Comparison of ENCODE assay signal across 12 mouse cellular contexts in genomic region chr19:47891562-47892312, GRCm38 (mm10). TPM values are rescaled to one million over a fixed set of nuclear protein-coding genes. Genes with fewer than 3 reads are reported as not detected.
DNase-seq lines count a peak whose midpoint lies in the region; ATAC-seq and TF ChIP-seq lines count a peak whose summit lies in the region.
"Had no signal": no experiment of that assay in that cellular context is flagged by ENCODE, and none has a peak within 500 bp of the region (broad histone marks: within the 10 kb centered on the region; RNA-seq: fewer than 3 reads in every experiment).

No protein-coding gene starts in this region.

- no peaks in the 10 kb centered on the region for H3K9me3 ChIP-seq in forebrain, embryonic 14.5 days (replicated peaks; ENCODE audit: control insufficient read depth, low read length)
- H3K9me3 ChIP-seq: midbrain, embryonic 12.5 days had no signal

- H3K9ac ChIP-seq in forebrain, embryonic 14.5 days (ENCODE audit: low read length) = no peak overlapping the region
- H3K9ac ChIP-seq: midbrain, embryonic 12.5 days had no signal

- no peaks in the 10 kb centered on the region; the same call in 1 of the 2 replicates for H3K4me1 ChIP-seq in testis, adult 2 months (ENCODE audit: control insufficient read depth, insufficient read depth, low read length)
- H3K4me1 ChIP-seq in forebrain, embryonic 14.5 days (ENCODE audit: control insufficient read depth, insufficient read depth, low read length) = no peaks in the 10 kb centered on the region
- H3K4me1 ChIP-seq: midbrain, embryonic 12.5 days had no signal

- no peaks in the 10 kb centered on the region for H3K36me3 ChIP-seq in testis, adult 2 months (ENCODE audit: control insufficient read depth, insufficient read depth, low read length)
- peaks cover 26% of the 10 kb centered on the region for H3K36me3 ChIP-seq in forebrain, embryonic 14.5 days (ENCODE audit: control insufficient read depth, insufficient read depth, low read length)

- no peak overlapping the region for H3K4me2 ChIP-seq in forebrain, embryonic 14.5 days (ENCODE audit: low read length)
- H3K4me2 ChIP-seq: midbrain, embryonic 12.5 days had no signal

- DNase-seq in testis, postnatal 14 days (ENCODE audit: low spot score) = no peak
- peak; percentile 49 to 51 for DNase-seq in heart, postnatal 36 days
- peak; percentile 52 to 70 for DNase-seq in kidney, postnatal 36 days
- DNase-seq in forebrain, embryonic 14.5 days (ENCODE audit: low spot score) = no peak
- no peak for DNase-seq in layer of hippocampus, postnatal 10 days (ENCODE audit: low spot score in 2 of 2)
- no peak for DNase-seq in cerebellum, postnatal 10 days
- DNase-seq in frontal cortex, postnatal 25 days (ENCODE audit: low spot score in 2 of 2) = no peak
- DNase-seq: gastrocnemius, postnatal 14 days had no signal

- TF ChIP-seq POLR2A in testis, adult 2 months (IDR thresholded peaks at IDR 0.05; ENCODE audit: control insufficient read depth, low read depth, low read length) = no peak

- intact Hi-C loops in heart, postnatal 36 days (cut with DNase I) = no loop called here

- peak overlapping the region; percentile 9; the same call in 1 of the 2 replicates for H3K27ac ChIP-seq in testis, adult 2 months (ENCODE audit: control insufficient read depth, insufficient read depth, low read depth, low read length)
- no peak overlapping the region for H3K27ac ChIP-seq in forebrain, embryonic 14.5 days (ENCODE audit: low read depth, low read length)
- H3K27ac ChIP-seq: midbrain, embryonic 12.5 days had no signal

- no peak for TF ChIP-seq CTCF in testis, adult 2 months (IDR thresholded peaks at IDR 0.05; ENCODE audit: control insufficient read depth, insufficient read depth, insufficient replicate concordance, low read depth, low read length)

- no peak for ATAC-seq in forebrain, embryonic 14.5 days

- 86% methylated on average over 11 of the region's 11 CpGs for WGBS in forebrain, embryonic 14.5 days

- H3K27me3 ChIP-seq in testis, adult 2 months (ENCODE audit: control insufficient read depth, insufficient read depth, low read length) = no peaks in the 10 kb centered on the region
- no peaks in the 10 kb centered on the region for H3K27me3 ChIP-seq in forebrain, embryonic 14.5 days (replicated peaks; ENCODE audit: control insufficient read depth, insufficient read depth, low read length)
- H3K27me3 ChIP-seq: midbrain, embryonic 12.5 days had no signal

- H3K4me3 ChIP-seq in testis, adult 2 months (ENCODE audit: control insufficient read depth, low read depth, low read length) = no peak overlapping the region
- H3K4me3 ChIP-seq in forebrain, embryonic 14.5 days (ENCODE audit: low read depth, low read length) = no peak overlapping the region
- H3K4me3 ChIP-seq: midbrain, embryonic 12.5 days had no signal

RNA-seq across cellular contexts. Expression of gene Gsto2, which starts 26.4 kb away (rescaled TPM):
- polyA plus RNA-seq in testis, adult 2 months (2012; rRNA removed) = 270 and 284 TPM in 2 replicates
- total RNA-seq in heart, postnatal 36 days (2021) = 1 to 10 TPM; 2.1 to 2.3 TPM
- polyA plus RNA-seq in forebrain, embryonic 14.5 days (2014; fragmentation: Nextera tagmentation; extraction: Ambion mirVana) = 1.1 TPM in 2 replicates
- 1 to 10 TPM; 1.3 to 1.4 TPM for total RNA-seq in layer of hippocampus, postnatal 10 days (2021)

RNA-seq across cellular contexts. Expression of gene Cfap43, which starts 27.4 kb away (rescaled TPM):
- polyA plus RNA-seq in testis, adult 2 months (2012; rRNA removed) = 95.2 and 103 TPM in 2 replicates
- total RNA-seq in heart, postnatal 36 days (2021) = not detected
- 0.99 and 1.4 TPM in 2 replicates for polyA plus RNA-seq in forebrain, embryonic 14.5 days (2014; fragmentation: Nextera tagmentation; extraction: Ambion mirVana)
- 1 to 10 TPM; 2.1 to 4.0 TPM for total RNA-seq in layer of hippocampus, postnatal 10 days (2021)
- total RNA-seq: gastrocnemius, postnatal 14 days had no signal
- polyA plus RNA-seq: embryonic facial prominence, embryonic 11.5 days had no signal

RNA-seq across cellular contexts. Expression of gene Itprip, which starts 27.4 kb away (rescaled TPM):
- 43.0 and 48.0 TPM in 2 replicates for polyA plus RNA-seq in testis, adult 2 months (2012; rRNA removed)
- 10 to 100 TPM in 1 of 2 experiments, 1 to 10 TPM in 1; 9.9 to 15.1 TPM for total RNA-seq in heart, postnatal 36 days (2021)
- 5.4 and 6.4 TPM in 2 replicates for polyA plus RNA-seq in forebrain, embryonic 14.5 days (2014; fragmentation: Nextera tagmentation; extraction: Ambion mirVana)
- 1 to 10 TPM; 2.5 to 2.6 TPM for total RNA-seq in layer of hippocampus, postnatal 10 days (2021)

RNA-seq across cellular contexts. Expression of gene Gsto1, which starts 37.0 kb away (rescaled TPM):
- 3.1 and 3.7 TPM in 2 replicates for polyA plus RNA-seq in testis, adult 2 months (2012; rRNA removed)
- 100 to 1,000 TPM; 171 to 196 TPM for total RNA-seq in heart, postnatal 36 days (2021)
- polyA plus RNA-seq in forebrain, embryonic 14.5 days (2014; fragmentation: Nextera tagmentation; extraction: Ambion mirVana) = 105 and 120 TPM in 2 replicates
- total RNA-seq in layer of hippocampus, postnatal 10 days (2021) = 10 to 100 TPM; 72.4 to 74.9 TPM

RNA-seq across cellular contexts. Expression of gene Cfap58, which starts 45.7 kb away (rescaled TPM):
- polyA plus RNA-seq in testis, adult 2 months (2012; rRNA removed) = 47.4 and 49.3 TPM in 2 replicates
- total RNA-seq in heart, postnatal 36 days (2021) = 1 to 10 TPM; 2.1 to 2.2 TPM
- polyA plus RNA-seq in forebrain, embryonic 14.5 days (2014; fragmentation: Nextera tagmentation; extraction: Ambion mirVana) = 0.37 and 0.50 TPM in 2 replicates
- total RNA-seq in layer of hippocampus, postnatal 10 days (2021) = under 1 TPM; 0.60 to 0.98 TPM
- total RNA-seq: ES-E14; gastrocnemius, postnatal 14 days had no signal
- polyA plus RNA-seq: embryonic facial prominence, embryonic 11.5 days had no signal

Comparison
In these comparisons a context has a peak if more than half of its experiments do, and no peak if none do; other contexts are left out.
1. DNase-seq: peak in heart, postnatal 36 days (2 of 2) and kidney, postnatal 36 days (2 of 2); none in testis, postnatal 14 days (single experiment), forebrain, embryonic 14.5 days (single experiment), layer of hippocampus, postnatal 10 days (0 of 2), cerebellum, postnatal 10 days (0 of 2) and frontal cortex, postnatal 25 days (0 of 2).